Mouse (Mus musculus): ENCODE data around the gene Chrdl1. TPM values are rescaled to one million over a fixed set of nuclear protein-coding genes. Genes with fewer than 3 reads are reported as not detected.
A peak's percentile ranks its signal among the peaks of the same experiment; 100 is the strongest.

The Chrdl1 gene
- total RNA-seq (2021) = 1 to 10 TPM; 4.7 to 4.9 TPM
- long read RNA-seq, partial matches to known transcripts = 0 of 2 reads
- long read RNA-seq, other reads (novel, unspliced or antisense) = 2 of 2 reads

DNA sequence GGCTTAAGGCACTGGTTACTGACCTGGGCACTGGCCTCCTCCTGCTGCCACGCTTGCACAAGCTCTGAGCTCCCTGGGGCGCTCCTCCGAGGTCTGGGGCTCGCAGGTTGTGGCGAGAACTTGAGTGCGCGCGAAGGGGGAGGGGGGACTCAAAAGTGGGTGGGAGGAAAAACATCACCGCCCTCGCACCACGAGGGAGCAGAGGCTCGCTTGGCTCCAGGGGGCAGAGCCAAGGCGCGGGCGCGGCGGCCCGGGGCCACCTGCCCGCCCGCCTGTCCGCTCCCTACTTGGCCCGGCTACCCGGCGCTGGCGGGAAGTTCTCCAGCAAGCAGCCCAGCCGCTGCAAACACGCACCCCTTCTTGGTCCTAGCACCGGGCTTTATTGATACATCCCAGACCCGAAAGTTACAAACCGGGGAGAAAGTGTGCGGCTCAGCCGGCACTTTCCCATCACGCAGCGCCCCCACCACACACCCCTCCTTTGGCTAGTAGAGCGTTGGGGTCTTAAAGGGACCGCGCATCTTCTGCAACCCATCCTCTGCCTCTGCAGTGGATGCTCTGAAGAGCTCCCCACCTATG lies at the start of gene Chrdl1:
TSS of gene Chrdl1 (minus strand) at position 472 of the 579 bp plus-strand sequence.
- peak; percentile 6 to 22 for DNase-seq (ENCODE audit: low spot score in 2 of 2)

DNA sequence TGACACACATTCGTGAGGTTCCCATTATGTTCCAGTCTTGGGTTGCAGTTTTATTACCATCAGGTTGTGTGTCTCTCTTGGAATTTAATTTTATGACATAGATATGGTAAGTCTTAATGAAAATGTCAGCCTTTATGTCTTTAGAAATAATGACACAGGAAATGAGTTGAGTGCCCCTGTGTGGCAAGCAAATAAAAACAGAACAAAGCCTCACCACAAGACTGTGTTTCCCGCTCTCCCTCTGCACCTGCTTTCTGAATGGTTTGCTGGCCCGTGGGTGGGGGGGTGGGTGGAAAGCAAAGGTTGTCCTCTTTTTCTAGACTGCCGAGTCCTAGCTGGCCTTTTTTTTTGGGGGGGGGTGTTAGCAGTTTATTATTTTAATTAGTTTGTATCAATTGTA lies 48.6 kb upstream of the Chrdl1 start:
- DNase-seq (ENCODE audit: low spot score in 2 of 2) = no peak

DNA sequence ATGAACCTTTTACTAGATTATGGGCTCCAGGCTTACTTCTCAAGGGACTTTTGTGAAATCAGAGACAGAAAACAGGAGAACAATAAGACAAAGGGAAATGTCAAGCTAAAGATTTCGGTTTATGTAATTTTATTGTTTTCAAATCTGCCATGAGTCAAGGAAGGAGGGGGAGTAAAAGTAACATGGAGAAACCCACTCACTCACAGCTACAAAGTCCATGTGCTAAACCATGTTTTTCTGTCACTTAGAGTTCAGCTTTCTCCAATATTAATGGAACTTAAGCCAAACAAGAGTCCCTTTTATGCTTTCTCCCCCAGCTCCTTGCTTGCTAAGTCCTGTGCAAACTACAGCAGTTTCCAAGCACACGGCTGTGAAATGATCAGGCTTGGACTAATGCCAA lies 10.5 kb upstream of the Chrdl1 start:
- DNase-seq (ENCODE audit: low spot score in 2 of 2) = no peak

- DNase-seq (ENCODE audit: low spot score in 2 of 2) = no peak
These were observed 27.7 kb downstream of the Chrdl1 start for GRCm38 (mm10) chrX:143366256-143366959.

DNA sequence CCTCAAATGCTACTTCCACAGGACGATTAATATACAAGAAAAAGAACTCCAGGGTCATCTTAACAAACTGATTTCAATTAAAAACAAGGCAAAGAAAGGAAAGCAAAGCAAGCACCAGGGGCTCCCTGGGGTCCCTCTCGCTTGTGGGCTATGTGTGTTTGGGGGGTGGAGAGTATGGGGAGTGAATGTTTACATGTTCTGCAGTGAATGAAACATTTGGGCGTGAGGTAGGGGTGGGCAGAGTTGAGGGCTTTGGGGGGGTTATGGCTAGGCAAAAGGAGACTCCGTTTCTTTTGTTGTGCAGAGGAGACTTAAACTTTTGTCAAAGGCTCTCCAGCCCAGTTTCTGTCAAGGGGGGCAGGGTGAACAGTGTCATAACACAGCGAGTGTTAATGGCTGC lies 46.8 kb downstream of the Chrdl1 start:
- no peak for DNase-seq (ENCODE audit: low spot score in 2 of 2)

GRCm38 (mm10) chrX:143346739-143347138 lies 47.3 kb downstream of the Chrdl1 start:
- no peak for DNase-seq (ENCODE audit: low spot score in 2 of 2)

DNA sequence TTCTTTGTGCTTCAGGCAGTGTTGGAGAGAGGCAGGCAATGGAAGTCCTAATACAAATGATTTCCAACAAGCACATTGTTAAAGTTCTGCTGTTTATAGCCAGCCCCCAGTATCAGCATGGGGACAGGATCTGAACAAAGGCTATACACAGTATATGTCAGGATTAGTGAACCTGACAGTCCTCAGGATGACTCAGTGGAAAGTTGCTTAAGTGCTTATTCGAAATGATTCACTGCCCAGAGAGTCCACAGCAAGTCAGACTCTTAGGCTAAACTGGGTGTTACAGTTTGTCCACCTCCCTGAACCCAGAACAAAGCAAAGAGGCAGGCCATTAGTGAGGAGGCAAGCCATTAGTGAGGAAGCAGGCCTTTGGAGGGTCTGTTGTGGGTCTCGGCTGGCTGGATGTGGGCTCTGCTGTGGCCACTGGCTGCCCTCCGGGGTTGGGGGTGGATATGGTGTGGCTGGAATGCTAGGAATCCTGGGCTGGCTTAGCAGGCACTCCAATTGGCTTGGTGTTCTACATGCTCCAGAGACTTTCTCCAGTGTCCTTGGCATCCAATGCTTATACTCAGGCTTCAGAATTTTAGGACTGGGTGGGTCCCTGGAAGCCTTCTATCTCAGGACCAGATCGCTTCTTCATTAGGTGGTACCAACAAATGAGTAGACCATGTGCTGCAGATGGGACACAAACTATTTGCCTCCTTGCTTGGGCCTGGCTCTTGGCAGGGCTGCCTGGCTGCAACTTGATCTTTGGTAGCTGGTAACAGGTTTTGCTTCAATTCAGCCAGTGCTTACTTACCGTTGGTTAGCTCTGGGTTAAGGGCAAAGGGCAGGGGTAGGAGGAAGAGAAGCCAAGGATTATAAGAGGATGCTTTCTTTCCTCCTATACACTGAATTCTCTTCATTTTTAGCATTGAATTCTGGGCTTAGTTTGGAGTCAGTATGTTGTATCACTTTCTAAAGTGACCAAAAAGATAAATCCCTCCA lies 49.3 kb downstream of the Chrdl1 start:
- no peak for DNase-seq (ENCODE audit: low spot score in 2 of 2)

GRCm38 (mm10) chrX:143338156-143338555 lies 55.9 kb downstream of the Chrdl1 start:
- DNase-seq (ENCODE audit: low spot score in 2 of 2) = no peak

- DNase-seq (ENCODE audit: low spot score in 2 of 2) = no peak
These were observed 56.5 kb downstream of the Chrdl1 start for GRCm38 (mm10) chrX:143337561-143337960.

- no peak for DNase-seq (ENCODE audit: low spot score in 2 of 2)
These were observed 57.4 kb downstream of the Chrdl1 start for GRCm38 (mm10) chrX:143336661-143337060.

GRCm38 (mm10) chrX:143335846-143336245 lies 58.2 kb downstream of the Chrdl1 start:
- DNase-seq (ENCODE audit: low spot score in 2 of 2) = no peak

DNA sequence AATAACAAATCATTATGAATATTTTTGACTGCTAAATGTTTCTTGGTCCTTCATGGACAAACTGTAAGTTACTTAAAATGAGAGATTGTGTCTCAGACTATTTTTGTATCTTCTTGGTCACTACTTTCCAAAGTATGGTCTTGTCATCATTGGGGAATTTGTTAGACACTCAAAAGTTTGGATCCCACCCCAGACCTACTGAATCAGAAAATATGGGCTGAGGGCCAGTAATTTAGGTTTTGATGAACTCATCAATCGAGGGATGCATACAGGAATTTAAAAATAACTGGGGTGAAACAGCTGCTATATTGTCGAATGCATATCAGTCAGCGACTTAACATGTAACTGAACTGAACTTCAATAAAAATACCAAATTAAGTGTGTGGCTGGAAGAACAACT lies 80.9 kb downstream of the Chrdl1 start:
- no peak for DNase-seq (ENCODE audit: low spot score in 2 of 2)

- no peak for DNase-seq (ENCODE audit: low spot score in 2 of 2)
These were observed 99.3 kb downstream of the Chrdl1 start for GRCm38 (mm10) chrX:143294726-143295125.

GRCm38 (mm10) chrX:143275202-143275601 lies 118.9 kb downstream of the Chrdl1 start:
- DNase-seq (ENCODE audit: low spot score in 2 of 2) = peak; percentile 2 to 12

GRCm38 (mm10) chrX:143250709-143251108 lies 143.4 kb downstream of the Chrdl1 start:
- DNase-seq (ENCODE audit: low spot score in 2 of 2) = no peak

Other genes with a start within 250 kb of the Chrdl1 start
- 100 to 1,000 TPM; 163 to 180 TPM for gene Pak3, start 124.3 kb upstream of the Chrdl1 start, total RNA-seq (2021)